Mouse (Mus musculus): Measurements from ENCODE around the gene Akt1s1. TPM values are rescaled to one million over a fixed set of nuclear protein-coding genes. Genes with fewer than 3 reads are reported as not detected.

The Akt1s1 gene
- polyA plus RNA-seq, 1 experiment from 2014 or later: 69.0 TPM

DNA sequence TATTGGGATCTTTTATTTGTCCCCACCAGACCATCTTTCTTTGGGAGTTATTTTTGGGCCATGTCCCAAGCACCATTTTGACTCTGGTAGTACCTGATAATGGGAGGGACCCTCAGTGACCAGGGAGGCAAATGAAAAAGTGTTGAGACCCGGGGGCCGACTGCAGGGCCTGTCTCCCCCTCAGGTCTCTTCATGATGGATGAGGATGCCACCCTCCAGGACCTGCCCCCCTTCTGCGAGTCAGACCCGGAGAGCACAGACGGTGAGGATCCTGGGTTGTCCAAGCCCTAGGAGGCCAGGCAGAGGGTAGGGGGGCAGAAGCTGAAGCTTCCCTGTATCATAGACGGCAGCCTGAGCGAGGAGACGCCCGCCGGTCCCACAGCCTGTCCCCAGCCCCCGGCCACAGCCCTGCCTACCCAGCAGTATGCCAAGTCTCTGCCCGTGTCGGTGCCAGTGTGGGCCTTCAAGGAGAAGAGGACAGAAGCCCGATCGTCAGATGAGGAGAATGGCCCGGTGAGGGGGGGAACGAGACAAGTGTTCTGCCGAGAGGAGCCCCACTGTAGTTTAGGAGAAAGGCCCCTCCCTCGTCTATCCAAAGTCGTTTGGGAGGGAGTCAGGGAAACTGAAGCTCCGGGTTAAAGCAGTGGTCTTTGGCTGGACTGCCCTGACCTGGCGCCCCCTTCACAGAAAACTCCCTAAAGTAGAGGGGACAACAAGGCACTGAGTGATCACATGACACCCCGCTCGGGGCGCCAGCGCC, 5.0 kb downstream of the Akt1s1 start:
- H3K27me3 ChIP-seq (replicated peaks; ENCODE audit: control insufficient read depth, insufficient read depth, low read length): no peaks in the 10 kb centered on the region
- peak overlapping the region; percentile 75 for H3K9ac ChIP-seq (ENCODE audit: low read depth, low read length)
- DNase-seq (ENCODE audit: low spot score) (no peak), ATAC-seq (ENCODE audit: low read depth) (no peak)
- 34% methylated on average over 25 of the region's 26 CpGs for WGBS
- peak overlapping the region; percentile 90 for H3K4me2 ChIP-seq (ENCODE audit: low read depth, low read length)
- peaks cover 37% of the 10 kb centered on the region for H3K4me1 ChIP-seq (ENCODE audit: control insufficient read depth, insufficient read depth, low read length)
- peak overlapping the region; percentile 91 for H3K27ac ChIP-seq (replicated peaks; ENCODE audit: low read depth, low read length)
- H3K4me3 ChIP-seq (ENCODE audit: low read depth, low read length): peak overlapping the region; percentile 50
- H3K36me3 ChIP-seq (ENCODE audit: control insufficient read depth, insufficient read depth, low read length): peaks cover 18% of the 10 kb centered on the region; the same call in 1 of the 2 replicates
- H3K9me3 ChIP-seq (ENCODE audit: control insufficient read depth, low read length): no peaks in the 10 kb centered on the region

- ATAC-seq (ENCODE audit: low read depth): peak; percentile 27
- DNase-seq (ENCODE audit: low spot score): peak; percentile 88
- 3% methylated on average over 40 of the region's 45 CpGs for WGBS
- H3K4me1 ChIP-seq (ENCODE audit: control insufficient read depth, insufficient read depth, low read length): peaks cover 37% of the 10 kb centered on the region
- H3K9ac ChIP-seq (ENCODE audit: low read depth, low read length): peak overlapping the region; percentile 75
- peak overlapping the region; percentile 91 for H3K27ac ChIP-seq (replicated peaks; ENCODE audit: low read depth, low read length)
- H3K27me3 ChIP-seq (replicated peaks; ENCODE audit: control insufficient read depth, insufficient read depth, low read length): no peaks in the 10 kb centered on the region
- H3K4me2 ChIP-seq (ENCODE audit: low read depth, low read length): peak overlapping the region; percentile 90
- H3K4me3 ChIP-seq (ENCODE audit: low read depth, low read length): peak overlapping the region; percentile 50
- peaks cover 18% of the 10 kb centered on the region; the same call in 1 of the 2 replicates for H3K36me3 ChIP-seq (ENCODE audit: control insufficient read depth, insufficient read depth, low read length)
- no peaks in the 10 kb centered on the region for H3K9me3 ChIP-seq (ENCODE audit: control insufficient read depth, low read length)
These were observed 5.7 kb downstream of the Akt1s1 start for GRCm38 (mm10) chr7:44854356-44855031.

DNA sequence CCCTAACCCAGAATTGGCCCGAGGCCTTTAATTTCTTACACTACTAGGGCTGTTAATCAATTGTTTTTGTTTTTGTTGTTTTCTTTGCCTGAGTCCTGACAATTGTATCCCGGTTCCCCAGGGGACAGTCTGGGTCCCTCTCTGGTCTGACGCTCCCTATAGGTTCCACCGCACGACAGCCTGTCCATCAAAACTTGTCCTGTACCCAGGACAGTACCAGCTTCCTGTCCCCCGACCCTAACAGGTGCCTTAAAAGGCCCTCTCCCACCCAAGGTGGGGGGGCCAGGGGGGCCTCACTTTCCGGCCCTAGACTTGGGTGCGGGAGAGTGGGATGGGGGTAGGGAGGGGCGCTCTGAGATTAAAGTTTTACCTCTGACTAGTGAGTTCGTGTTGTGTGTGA, 6.2 kb downstream of the Akt1s1 start:
- H3K9me3 ChIP-seq (ENCODE audit: control insufficient read depth, low read length): no peaks in the 10 kb centered on the region
- ATAC-seq (ENCODE audit: low read depth): no peak
- H3K4me1 ChIP-seq (ENCODE audit: control insufficient read depth, insufficient read depth, low read length): peaks cover 37% of the 10 kb centered on the region
- H3K27ac ChIP-seq (replicated peaks; ENCODE audit: low read depth, low read length): peak overlapping the region; percentile 91
- 35% methylated on average over 10 of the region's 10 CpGs for WGBS
- peak overlapping the region; percentile 75 for H3K9ac ChIP-seq (ENCODE audit: low read depth, low read length)
- H3K4me3 ChIP-seq (ENCODE audit: low read depth, low read length): peak overlapping the region; percentile 50
- no peak for DNase-seq (ENCODE audit: low spot score)
- H3K36me3 ChIP-seq (ENCODE audit: control insufficient read depth, insufficient read depth, low read length): peaks cover 22% of the 10 kb centered on the region; the same call in 1 of the 2 replicates
- peak overlapping the region; percentile 90 for H3K4me2 ChIP-seq (ENCODE audit: low read depth, low read length)
- no peaks in the 10 kb centered on the region for H3K27me3 ChIP-seq (replicated peaks; ENCODE audit: control insufficient read depth, insufficient read depth, low read length)

- H3K36me3 ChIP-seq (ENCODE audit: control insufficient read depth, insufficient read depth, low read length): peaks cover 23% of the 10 kb centered on the region; the same call in 1 of the 2 replicates
- WGBS: 63% methylated on average over 9 of the region's 9 CpGs
- H3K9me3 ChIP-seq (ENCODE audit: control insufficient read depth, low read length): no peaks in the 10 kb centered on the region
- H3K4me2 ChIP-seq (ENCODE audit: low read depth, low read length): peak overlapping the region; percentile 97
- peaks cover 30% of the 10 kb centered on the region for H3K4me1 ChIP-seq (ENCODE audit: control insufficient read depth, insufficient read depth, low read length)
- peak overlapping the region; percentile 77 for H3K4me3 ChIP-seq (ENCODE audit: low read depth, low read length)
- no peak for ATAC-seq (ENCODE audit: low read depth)
- peak overlapping the region; percentile 89; the same call in 1 of the 2 replicates for H3K9ac ChIP-seq (ENCODE audit: low read depth, low read length)
- peak overlapping the region; percentile 85 for H3K27ac ChIP-seq (replicated peaks; ENCODE audit: low read depth, low read length)
- H3K27me3 ChIP-seq (replicated peaks; ENCODE audit: control insufficient read depth, insufficient read depth, low read length): no peaks in the 10 kb centered on the region
- DNase-seq (ENCODE audit: low spot score): no peak
These were observed 7.6 kb downstream of the Akt1s1 start for GRCm38 (mm10) chr7:44856265-44856916.

DNA sequence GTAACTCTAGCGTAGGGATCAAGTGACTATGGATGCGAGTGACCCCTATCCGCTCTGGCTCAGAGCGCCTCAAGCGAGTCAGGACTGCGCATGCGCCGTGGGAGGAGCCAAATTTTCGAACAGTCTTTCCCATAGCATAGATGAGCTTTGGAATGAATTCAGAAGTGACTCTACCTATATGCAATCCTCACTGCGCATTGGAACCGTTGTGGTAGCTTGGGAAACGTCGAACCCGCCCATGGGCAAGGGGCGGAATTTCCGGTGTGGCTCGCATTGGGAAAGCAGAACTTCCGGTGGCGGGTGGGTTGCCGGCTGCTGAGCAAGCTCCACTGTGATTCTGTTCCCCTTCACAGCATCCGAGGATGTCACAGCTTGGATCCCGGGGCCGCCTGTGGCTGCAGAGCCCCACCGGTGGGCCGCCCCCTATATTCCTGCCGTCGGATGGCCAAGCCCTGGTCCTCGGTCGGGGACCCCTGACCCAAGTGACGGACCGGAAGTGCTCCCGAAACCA, 8.3 kb downstream of the Akt1s1 start, which contains the start of gene Pnkp:
Gene Pnkp (plus strand): TSS at position 98 of the 511 bp plus-strand sequence.
- Histone ChIP-seq H3K4me3 (ENCODE audit: low read depth, low read length) (peak within 1 kb of the TSS; percentile 77), H3K4me2 (ENCODE audit: low read depth, low read length) (peak within 1 kb of the TSS; percentile 97), H3K9ac (ENCODE audit: low read depth, low read length) (peak within 1 kb of the TSS; percentile 89), H3K4me1 (ENCODE audit: control insufficient read depth, insufficient read depth, low read length) (peaks cover 30% of the 10 kb centered on the region), H3K36me3 (ENCODE audit: control insufficient read depth, insufficient read depth, low read length) (peaks cover 23% of the 10 kb centered on the region), H3K27me3 (replicated peaks; ENCODE audit: control insufficient read depth, insufficient read depth, low read length) (no peaks in the 10 kb centered on the region), H3K9me3 (ENCODE audit: control insufficient read depth, low read length) (no peaks in the 10 kb centered on the region), H3K27ac (replicated peaks; ENCODE audit: low read depth, low read length) (peak within 1 kb of the TSS; percentile 85)
- DNase-seq (ENCODE audit: low spot score) (peak; percentile 95), ATAC-seq (ENCODE audit: low read depth) (peak; percentile 50)
- 2% methylated on average over 32 of the region's 32 CpGs for WGBS

GRCm38 (mm10) chr7:44857905-44858304, 9.1 kb downstream of the Akt1s1 start:
- H3K4me1 ChIP-seq (ENCODE audit: control insufficient read depth, insufficient read depth, low read length): peaks cover 30% of the 10 kb centered on the region
- DNase-seq (ENCODE audit: low spot score): peak; percentile 52
- peak overlapping the region; percentile 97 for H3K4me2 ChIP-seq (ENCODE audit: low read depth, low read length)
- no peak for ATAC-seq (ENCODE audit: low read depth)
- H3K4me3 ChIP-seq (ENCODE audit: low read depth, low read length): peak overlapping the region; percentile 77
- 30% methylated on average over 8 of the region's 8 CpGs for WGBS
- peaks cover 29% of the 10 kb centered on the region for H3K36me3 ChIP-seq (ENCODE audit: control insufficient read depth, insufficient read depth, low read length)
- no peak overlapping the region for H3K27ac ChIP-seq (replicated peaks; ENCODE audit: low read depth, low read length)
- H3K27me3 ChIP-seq (replicated peaks; ENCODE audit: control insufficient read depth, insufficient read depth, low read length): no peaks in the 10 kb centered on the region
- H3K9me3 ChIP-seq (ENCODE audit: control insufficient read depth, low read length): no peaks in the 10 kb centered on the region
- H3K9ac ChIP-seq (ENCODE audit: low read depth, low read length): peak overlapping the region; percentile 89

GRCm38 (mm10) chr7:44859896-44860295, 11.1 kb downstream of the Akt1s1 start:
- Histone ChIP-seq H3K9me3 (ENCODE audit: control insufficient read depth, low read length) (no peaks in the 10 kb centered on the region), H3K36me3 (ENCODE audit: control insufficient read depth, insufficient read depth, low read length) (peaks cover 41% of the 10 kb centered on the region), H3K9ac (ENCODE audit: low read depth, low read length) (no peak overlapping the region), H3K4me1 (ENCODE audit: control insufficient read depth, insufficient read depth, low read length) (peaks cover 19% of the 10 kb centered on the region), H3K27me3 (replicated peaks; ENCODE audit: control insufficient read depth, insufficient read depth, low read length) (no peaks in the 10 kb centered on the region), H3K4me3 (ENCODE audit: low read depth, low read length) (no peak overlapping the region), H3K4me2 (ENCODE audit: low read depth, low read length) (no peak overlapping the region), H3K27ac (replicated peaks; ENCODE audit: low read depth, low read length) (no peak overlapping the region)
- 90% methylated on average over 11 of the region's 11 CpGs for WGBS
- ATAC-seq (ENCODE audit: low read depth) (no peak), DNase-seq (ENCODE audit: low spot score) (no peak)
